Mouse (Mus musculus) bone marrow macrophage, adult 2 months (primary cell): ENCODE measurements at regions not wholly inside any gene's neighbourhood (a gene's known extent, or its start where the extent isn't known, plus 50 kb on each side); places are given as distances from the start of the nearest gene placed in this dataset.

Experiments used
- CTCF ChIP-seq: IDR thresholded peaks from 2 replicates; pipeline ENCODE4 v1.5.1; 2012; ENCODE audit warnings: low read depth, mild to moderate bottlenecking, low read length, moderate library complexity
- POLR2A ChIP-seq: IDR thresholded peaks from 2 replicates; pipeline ENCODE4 v1.6.1; 2012; ENCODE audit warnings: mild to moderate bottlenecking, low read depth, low read length, borderline replicate concordance

- no peak for TF ChIP-seq POLR2A
- TF ChIP-seq CTCF, result no peak
These were observed 1208.9 kb upstream of the A1bg start for GRCm38 (mm10) chr15:62131686-62132085.
